Mouse (Mus musculus) frontal cortex, adult 2 months (tissue): ENCODE data around the gene Ces1a. TPM values are rescaled to one million over a fixed set of nuclear protein-coding genes. Genes with fewer than 3 reads are reported as not detected.

Source experiments
- DNase-seq, 2 experiments: peaks; one replicate each; pipeline ENCODE4 v3.0.0; 2022; ENCODE audit warnings: low spot score in 1 of 2; ENCODE audit errors: extremely low spot score in 1 of 2
- polyA plus RNA-seq: library from polyadenylated mRNA; depleted of rRNA; stranded (reverse); fragments of >200 nt; gene quantifications from 2 replicates; pipeline ENCODE4 v1.2.3, GENCODE M21; 2012; rRNA removed

Ces1a gene
- polyA plus RNA-seq, 1 experiment: 0.04 TPM

DNA sequence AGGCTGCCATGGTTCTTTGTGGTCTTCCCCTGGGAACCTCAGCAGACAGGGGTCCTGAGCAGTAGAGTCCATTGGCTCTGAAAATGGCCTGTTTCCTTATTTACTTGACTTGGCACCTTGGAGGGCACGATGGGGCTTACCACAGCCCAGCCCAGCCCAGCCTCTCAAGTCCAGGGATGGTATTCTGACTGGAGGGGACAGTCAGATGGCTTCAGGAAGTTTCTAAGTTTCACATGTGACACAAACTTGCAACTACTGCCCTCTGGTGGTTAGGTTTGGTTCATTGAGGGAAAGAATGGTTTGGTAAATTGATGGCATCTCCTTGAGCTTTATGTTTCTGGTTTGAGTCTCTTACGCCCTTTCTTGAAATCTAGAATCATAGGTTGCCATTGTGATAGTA is 49.4 kb downstream of the Ces1a start:
- peak; percentile 15 to 84 for DNase-seq

DNA sequence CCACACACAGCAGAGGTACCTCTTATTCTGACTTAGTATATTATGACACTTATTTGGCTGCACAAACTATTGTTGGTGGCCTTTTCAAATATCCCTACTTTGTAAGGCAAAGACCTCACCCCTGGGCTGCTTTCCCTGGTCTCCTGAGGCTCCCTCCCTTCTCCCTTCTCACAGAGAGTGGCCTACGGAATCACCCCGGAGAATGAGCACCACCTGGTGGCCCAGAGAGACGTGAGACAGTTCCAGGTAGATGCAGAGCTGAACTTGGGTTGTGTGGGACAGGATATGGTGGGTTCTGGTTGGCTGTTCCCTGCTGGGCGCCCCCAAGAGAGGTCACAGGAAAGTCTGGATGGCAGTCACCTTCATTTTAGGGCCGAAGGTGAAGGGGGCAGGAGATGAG is 51.2 kb downstream of the Ces1a start:
- peak; percentile 14 to 75 for DNase-seq

DNA sequence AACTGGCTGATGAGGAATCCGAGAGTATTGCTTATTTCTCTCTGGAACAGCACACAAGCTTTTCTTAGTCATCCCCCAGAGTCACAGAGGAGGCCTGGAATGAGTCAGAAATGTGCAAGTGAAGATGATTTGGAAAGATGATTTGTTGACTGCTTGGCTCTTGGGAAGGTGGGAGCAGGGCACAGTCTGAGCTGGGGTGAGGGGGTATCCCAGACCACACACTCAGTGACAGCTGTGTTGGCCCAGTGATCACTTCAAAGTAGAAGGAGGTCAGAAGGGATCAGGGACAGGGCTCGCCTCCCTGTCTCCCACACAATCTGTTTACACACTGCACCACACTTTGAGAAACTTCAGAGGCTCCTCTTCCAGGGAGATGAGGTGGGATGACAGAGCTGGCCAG is 63.6 kb downstream of the Ces1a start:
- DNase-seq: peak in 1 of 2 experiments; percentile 9

DNA sequence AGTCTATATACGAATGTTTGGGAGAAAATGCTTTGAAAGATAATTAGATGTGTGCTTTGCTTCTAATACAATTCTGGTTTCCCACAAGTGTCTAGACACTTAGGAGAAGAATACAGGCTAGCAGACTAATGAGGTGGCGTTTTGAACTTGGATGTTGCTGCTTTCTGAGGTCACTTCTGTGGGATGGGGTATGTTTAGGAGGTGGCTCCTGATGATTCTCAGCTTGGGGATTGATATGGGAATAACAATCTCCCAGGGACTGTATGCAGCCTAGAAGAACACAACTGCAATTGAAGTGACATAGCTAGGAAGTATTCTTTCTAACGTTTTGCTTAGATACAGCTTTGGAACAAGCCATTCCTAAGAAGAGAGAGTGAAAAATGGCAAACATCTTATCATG is 65.5 kb downstream of the Ces1a start:
- DNase-seq: no peak

DNA sequence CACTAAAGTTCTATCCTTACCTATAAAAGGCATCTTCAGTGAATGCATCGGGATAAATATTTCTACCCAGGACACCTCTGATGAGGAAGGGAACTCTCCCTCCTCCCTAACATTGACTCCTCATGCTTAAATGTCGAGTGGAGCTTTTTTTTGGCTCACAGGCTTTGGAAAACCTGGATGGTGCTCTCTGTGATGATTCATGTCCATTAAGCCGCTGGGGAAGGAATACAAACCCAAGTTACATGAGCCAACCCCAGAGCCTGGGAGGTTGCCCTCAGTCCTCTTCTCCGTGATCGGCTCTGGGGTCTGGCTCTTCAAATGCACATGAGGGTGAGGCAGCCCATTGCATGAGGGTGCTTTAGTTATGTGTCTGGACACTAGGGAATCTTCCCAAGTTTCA is 71.3 kb downstream of the Ces1a start:
- DNase-seq: no peak

DNA sequence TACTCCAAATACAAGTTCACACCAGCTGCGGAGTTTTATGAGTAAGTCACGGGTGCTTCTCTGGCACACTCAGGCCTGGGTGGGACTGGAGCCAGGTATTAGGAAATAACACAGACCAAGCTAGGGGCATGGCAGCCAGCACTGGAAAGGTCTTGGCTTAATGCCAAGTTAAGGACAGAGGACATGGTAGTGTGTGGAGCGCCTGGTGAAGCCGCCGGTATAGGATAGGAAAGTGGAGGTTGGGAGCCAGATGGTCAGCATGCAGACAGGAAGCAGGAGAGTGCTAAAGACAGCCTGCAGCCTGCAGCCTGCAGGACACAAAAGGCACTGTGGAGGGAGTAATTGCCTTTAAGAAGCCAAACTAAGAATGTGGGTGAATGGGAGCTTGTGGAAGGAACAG is 75.0 kb downstream of the Ces1a start:
- DNase-seq: peak in 1 of 2 experiments; percentile 11

Other genes starting within 250 kb of the Ces1a start
- 2.4 and 2.8 TPM in 2 replicates for gene Mmp2, start 220.9 kb downstream of the Ces1a start, polyA plus RNA-seq
- 12.6 and 17.2 TPM in 2 replicates for gene Lpcat2, start 192.9 kb downstream of the Ces1a start, polyA plus RNA-seq
- gene Capns2, start 146.8 kb downstream of the Ces1a start, polyA plus RNA-seq: 0.64 and 0.76 TPM in 2 replicates
- gene Slc6a2, start 88.1 kb downstream of the Ces1a start, polyA plus RNA-seq: 0.02 and 0.08 TPM in 2 replicates
- gene Ces1b, start 31.8 kb upstream of the Ces1a start, polyA plus RNA-seq: not detected in 2 replicates
- gene Ces1c, start 83.1 kb upstream of the Ces1a start, polyA plus RNA-seq: 0.08 TPM in 1 of 2 replicates, not detected in the other
- gene Ces1d, start 149.6 kb upstream of the Ces1a start, polyA plus RNA-seq: 0.12 and 1.6 TPM in 2 replicates
- gene Ces1e, start 181.4 kb upstream of the Ces1a start, polyA plus RNA-seq: 0.04 TPM in 1 of 2 replicates, not detected in the other
- gene Ces1f, start 231.6 kb upstream of the Ces1a start, polyA plus RNA-seq: 0.14 and 0.23 TPM in 2 replicates